Mouse (Mus musculus) 416B (cell line): ENCODE results near the gene Pkig.
A peak's percentile ranks its signal among the peaks of the same experiment; 100 is the strongest.
"Not testable (repeated sequence)": the region's sequence is repeated elsewhere in the genome, so short reads cannot be mapped to it uniquely, and the experiment has no call there.

Source experiments
- DNase-seq: peaks from one replicate; pipeline ENCODE4 v3.0.0; 2011; ENCODE audit warnings: low read depth

The Pkig gene

DNA sequence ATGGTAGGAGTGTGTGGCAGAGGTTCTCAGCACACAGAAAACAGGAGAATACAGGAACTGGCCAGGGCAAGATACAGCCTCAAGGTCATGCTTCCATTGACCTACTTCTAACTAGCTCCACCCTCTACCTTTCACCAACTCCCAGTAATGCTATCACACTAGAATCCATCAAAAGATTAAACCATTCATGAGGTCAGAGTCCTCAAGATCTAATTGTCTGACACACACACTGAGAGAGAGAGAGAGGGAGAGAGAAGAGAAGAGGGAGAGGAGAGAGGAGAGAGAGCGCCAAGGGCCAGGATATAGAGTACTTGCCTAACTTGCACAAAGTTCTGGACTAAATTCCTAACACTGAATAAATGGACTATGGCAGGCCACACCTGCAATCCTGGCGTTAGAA is 24.2 kb downstream of the Pkig start:
- DNase-seq = no peak

DNA sequence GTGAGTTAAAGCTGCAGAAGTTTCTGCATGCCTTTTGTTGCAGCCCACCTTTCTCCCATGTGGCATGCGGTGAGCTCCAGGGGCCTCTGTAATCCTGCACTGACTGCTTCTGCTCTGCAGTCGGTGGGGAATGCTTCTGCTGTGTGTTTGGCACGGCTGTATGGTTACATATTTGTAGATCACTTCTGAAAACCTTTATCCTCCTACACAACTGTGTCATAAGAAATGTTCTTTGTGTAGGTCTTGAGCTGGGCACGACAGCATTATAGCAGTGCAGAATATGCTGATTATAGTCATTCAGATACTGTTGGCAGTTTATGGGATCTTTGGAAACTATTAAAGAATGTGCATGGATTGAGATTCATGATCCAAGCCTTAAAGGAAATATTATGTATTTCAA is 27.1 kb downstream of the Pkig start:
- DNase-seq = no peak

DNA sequence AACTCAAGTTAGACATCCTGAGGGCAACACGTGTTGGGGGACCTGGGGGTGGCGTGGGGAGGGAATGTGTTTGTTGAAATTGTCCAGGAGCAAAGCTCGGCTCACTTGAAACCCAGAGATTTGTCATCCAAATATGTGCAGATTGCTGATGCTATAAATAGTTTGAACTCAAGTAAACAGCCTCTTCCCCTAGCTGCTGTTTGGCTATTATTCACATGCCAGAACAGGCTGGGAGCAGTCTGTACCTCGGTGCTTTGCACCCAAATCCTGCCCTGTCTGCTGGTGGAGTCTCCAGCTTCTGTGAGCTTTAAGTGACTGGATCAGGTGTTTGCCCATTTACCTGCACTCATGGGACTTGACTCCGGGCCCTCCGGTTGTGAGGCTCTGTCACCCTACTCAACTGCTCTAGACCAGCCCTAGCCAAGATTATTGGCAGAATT is 27.6 kb downstream of the Pkig start:
- no peak for DNase-seq

DNA sequence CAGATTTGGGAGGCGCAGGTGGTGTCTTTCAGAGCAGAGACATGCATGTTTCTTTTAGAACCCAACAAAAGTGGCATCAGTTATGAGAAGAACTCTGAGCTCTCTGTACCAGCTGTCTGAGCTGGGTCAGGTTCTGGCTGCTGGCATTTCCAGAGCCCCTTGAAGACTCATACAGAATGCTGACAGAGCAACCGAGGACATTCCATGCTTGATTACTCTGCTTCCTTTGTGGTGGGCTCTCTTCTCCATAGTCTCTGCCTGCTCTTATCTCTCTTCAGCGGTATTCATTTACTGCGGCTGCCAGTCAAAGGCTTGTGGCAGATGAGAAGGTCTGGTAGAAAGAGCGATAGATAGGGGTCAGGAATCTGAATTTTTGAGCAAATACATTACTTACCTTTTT is 28.0 kb downstream of the Pkig start:
- DNase-seq = no peak

DNA sequence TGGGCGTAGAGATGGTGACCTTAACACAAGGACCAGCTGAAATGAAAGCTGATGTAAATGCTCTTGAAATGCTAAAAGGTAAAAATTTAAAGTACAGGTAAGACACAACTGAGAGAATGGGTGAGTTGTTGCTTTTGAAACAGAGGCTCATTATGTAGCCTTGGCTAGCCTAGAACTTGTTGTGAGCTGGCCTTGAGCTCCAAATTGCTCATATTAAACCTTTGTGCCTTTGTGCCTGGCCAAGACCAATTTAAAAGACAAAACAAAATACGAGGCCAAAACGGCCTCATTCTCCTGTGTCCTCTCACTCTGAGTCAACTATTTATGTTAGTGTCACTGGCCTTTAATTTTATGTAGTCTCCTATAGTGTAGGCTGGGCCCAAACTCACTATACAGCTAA is 28.7 kb downstream of the Pkig start:
- no peak for DNase-seq

DNA sequence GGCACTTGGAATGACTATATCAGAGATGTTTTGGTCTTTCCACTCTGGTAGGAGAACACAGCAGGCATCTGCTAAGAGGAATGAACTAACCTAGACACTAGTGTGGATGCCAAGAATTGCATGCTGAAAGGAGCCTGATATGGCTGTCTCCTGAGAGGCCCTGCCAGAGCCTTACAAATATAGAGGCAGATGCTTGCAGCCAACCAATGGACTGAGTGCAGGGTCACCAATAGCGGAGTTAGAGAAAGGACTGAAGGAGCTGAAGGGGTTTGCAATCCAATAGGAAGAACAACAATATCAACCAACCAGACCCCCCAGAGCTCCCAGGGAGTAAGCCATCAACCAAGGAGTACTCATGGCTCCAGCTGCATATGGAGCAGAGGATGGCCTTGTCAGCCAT is 30.2 kb downstream of the Pkig start:
- DNase-seq = not testable (repeated sequence)

DNA sequence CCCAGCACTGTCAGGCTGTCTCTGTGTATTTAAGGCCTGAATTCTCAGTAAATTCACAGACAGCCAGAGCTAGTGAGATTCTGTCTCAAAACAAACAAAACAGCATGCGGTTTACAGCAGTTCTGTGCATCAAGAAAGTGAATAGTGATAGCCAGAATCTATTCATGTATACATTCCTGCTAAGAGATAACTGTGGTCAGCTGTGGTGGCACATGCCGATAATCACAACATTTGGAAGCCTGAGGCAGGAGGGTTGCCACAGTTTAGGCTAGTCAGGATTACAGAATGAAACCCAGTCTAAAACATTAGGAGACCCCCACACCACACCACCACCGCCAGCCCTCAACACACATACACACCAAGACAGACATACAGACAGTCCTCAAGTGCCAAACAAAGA is 31.6 kb downstream of the Pkig start:
- no peak for DNase-seq

DNA sequence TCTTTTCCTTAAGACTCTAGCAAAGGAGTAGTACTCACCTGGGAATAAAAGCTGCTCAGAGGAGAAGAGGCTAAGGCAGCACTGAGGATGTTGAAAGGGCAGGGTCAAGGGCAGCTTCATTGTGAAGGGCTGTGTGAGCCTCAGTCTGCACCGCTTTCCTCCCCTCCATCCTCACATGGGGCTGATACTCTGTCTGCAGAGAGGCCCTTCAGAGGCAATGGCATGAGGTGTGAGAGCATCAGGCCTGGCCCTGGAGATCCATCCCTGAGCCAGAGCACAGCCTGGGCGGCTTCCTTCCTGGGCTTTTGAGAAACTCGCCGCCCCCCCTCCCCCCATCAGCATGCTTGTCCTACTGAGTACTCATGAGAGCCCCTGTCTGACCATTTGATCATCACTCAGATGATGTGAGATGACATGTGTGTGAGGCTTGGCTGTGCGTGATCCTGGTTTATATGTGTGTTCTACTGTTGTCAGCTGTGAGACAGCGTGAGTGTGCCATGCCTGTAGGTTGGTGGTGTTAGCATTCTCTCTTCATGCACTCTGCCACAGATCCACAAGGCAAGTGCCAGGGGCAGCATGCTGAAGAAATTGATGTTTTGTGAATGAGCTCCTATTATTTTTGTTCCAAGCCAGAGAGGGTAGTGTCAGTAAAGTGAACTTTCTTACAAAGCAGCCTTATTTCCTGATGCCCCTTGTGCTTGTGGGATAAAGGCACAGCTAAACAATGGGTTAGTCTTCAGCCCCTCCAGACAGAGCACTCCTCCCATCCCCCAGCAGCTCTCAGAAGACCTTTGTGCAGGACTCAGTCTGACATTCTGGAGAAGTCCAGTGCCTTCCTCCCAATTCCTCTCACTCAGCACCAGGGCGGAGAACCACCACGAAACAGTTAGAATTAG is 32.5 kb downstream of the Pkig start:
- DNase-seq = no peak

DNA sequence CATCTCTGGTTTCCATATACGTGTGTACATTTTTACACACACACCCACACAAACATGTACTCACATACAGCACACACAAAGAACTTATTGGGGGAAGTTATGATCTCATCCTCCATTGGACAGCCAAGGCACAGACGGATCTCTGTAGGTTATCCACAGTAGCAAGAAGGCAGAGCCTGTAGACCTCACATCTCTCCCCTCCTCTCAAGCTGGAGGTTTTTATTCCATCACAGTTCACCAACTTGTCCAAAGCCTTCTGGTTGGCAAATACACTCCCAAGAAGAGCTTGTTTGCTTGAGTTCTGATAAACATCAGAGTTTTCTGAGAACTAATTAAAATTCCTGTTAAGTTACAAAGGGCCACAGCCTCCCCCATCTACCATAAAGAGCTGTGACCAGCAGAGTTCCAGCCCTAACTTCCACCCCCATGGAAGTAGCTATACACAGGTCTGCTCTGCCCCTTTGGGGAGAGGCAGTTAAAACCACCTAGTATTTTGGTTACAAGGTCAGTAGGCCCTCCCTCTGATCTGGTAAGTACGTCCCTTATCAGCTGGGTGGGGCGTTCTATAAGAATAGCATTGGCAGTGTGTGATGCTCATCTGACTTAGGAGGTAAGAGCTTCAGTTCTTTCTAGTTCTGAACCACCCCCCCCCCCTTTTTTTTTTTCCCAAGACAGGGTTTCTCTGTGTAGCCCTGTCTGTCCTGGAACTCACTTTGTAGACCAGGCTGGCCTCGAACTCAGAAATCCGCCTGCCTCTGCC is 33.8 kb downstream of the Pkig start:
- no peak for DNase-seq

DNA sequence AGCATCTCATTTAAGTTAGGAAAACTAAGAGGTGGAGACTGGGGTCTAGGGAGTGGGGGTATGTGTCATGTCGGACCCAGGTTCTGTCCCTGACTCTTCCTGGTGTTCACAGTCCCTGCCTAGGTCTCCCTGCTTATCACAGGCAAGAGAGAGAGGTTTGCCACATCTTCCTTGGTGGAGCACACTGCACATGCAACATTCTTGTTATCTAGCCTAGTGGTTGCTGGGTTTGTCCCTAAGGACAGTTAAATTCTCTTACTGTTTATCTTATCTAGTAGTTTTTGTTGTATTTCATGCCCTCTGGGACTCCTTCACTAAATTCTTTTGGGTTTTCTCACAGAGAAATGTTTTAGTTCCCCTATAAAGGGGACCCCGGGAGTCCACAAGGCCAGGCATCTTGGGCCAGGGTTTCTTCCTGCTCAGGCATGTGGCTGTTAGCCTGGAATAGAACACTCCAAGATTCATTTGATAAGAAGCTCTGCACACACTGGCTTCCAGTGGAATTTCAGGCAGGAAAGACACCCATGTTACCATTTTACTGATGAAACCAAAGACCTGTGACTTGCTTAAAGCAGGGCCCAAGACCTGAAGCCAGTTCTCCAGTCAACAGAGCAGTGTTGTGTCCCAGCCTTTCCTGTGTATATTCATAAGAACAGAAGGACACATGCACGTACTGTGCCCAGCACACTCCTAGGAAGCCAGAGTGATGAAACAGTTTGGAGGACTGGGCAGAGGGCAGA is 34.9 kb downstream of the Pkig start:
- no peak for DNase-seq

DNA sequence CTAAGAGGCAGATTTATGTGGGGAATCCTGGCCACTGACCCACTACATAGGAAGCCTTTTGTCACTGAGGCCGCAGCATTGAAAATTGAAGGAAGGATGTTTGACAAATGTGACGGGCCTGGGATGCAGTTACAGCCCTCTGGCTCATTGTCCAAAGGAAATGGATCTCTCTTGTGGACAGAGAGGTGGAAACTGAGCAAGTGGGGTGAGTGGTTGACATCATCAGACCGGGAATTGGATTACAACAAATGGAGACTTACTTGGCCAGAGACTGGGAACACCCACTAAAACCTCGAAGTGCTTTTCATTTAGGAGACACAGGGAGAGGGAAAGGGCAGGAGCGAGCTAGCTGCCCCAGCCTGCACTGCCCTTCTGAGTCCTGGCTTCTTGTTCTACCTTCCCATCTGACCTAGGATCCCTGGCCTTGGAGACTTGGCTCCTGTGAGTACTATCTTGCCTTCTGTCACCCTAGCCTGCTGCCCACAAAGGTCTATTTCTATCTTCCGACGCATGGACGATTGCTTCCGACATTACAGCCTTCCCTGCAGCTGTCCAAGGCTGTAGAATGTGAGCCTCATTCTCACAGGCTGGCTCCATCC is 35.6 kb downstream of the Pkig start:
- no peak for DNase-seq

DNA sequence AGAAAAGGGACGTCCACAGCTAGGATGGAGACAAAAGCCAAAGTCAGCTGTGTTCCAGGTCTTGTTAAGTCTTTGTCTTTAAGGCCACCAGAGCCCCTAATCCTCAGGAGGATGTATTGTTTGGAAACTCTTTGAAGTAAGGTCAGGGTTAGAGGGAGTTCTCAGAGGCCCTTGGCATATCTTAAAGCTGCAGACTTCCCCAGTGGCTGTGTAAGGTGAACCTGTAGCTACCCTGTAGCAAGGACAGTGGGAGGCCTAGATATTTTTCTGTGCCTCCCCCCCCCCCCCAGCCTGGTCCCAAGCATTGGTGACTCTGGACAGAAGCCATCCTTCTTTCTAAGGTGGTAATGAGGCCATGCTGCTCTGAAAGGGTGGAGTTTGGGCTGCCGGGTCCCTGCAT is 38.6 kb downstream of the Pkig start:
- DNase-seq = no peak

DNA sequence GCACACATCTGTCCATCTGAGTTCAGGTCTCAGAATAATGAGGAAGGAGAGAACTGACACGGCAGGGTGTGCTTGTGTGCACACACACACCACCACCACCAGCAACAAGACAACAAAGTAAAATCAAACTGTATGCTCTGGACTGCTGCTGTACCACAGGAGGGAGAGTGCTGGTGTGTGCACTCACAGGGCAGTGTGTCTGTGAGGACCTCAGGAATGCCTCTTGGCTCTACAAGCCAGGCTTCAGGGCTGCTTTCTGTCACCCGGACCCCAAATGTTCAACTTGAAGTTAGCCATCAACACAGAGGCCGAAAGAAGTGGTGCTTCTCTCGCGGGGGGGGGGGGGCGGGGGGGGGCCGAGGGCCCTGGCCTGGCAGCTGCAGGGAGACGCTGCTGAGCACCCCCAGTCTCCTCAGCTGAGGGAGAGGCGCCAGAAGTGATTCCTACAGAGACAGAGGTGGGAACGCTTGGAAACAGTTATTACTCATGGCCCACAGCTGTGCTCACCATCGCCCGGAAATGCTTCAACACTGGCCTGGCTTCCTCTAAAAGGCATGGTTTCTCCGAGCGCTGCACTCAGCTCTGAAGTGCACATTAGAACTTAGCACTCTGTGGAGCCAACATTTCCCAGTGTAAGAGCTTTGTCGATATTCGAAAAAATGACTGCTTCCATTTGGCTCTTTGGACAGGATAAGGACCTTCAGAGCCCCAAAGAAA is 39.7 kb downstream of the Pkig start:
- peak; percentile 35 for DNase-seq

DNA sequence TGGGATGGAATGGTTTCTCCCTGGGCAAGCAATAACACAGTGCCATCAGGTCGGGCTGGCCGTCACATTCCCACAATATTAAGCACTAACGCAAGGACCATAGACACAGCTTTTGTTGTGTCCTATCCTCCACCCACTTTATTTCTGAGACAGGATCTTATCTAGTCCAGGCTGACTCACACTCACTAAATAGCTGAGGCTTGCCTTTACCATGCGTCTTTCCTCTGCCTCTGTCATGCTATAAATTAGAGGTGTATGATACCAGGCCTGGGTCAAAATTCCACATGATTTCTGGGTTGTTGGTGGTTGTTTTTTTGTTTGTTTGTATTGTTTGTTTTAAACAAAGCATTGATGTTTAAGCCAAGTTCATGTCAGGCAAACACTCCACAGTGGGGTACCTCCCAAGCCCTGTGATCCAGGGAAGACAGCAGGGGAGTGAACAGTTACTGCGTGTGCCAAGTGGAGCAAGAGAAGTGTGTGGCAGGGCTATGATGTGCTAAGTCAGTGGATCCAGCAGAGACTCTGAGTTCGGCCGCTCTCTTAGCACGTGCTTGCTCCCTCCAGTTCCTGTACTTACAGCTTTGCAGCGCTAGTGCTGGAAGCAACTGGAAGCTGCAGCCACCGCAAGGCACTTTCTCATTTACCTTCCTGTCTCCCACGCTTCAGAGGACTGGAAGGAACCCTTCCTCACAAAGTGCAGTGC is 41.0 kb downstream of the Pkig start:
- no peak for DNase-seq

DNA sequence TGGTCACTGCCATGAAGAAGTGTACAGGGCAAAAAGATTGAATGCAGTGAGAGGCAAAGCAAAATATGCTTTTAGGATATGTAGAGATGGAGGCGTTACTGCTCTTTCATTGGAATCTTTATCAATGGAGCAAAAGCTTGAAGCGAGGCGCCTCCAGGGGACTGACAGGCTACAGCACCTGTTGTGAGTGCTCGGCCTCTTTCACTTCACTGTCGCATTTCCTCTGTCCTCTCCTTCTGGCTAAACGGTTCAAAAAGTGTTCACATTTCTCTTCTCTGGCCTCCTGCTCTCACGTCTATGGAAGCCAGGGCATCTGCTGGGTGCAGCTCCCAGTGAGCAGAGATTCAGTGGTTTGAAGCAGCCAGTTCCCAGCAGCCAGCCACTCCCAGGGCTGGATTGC is 44.2 kb downstream of the Pkig start:
- no peak for DNase-seq

DNA sequence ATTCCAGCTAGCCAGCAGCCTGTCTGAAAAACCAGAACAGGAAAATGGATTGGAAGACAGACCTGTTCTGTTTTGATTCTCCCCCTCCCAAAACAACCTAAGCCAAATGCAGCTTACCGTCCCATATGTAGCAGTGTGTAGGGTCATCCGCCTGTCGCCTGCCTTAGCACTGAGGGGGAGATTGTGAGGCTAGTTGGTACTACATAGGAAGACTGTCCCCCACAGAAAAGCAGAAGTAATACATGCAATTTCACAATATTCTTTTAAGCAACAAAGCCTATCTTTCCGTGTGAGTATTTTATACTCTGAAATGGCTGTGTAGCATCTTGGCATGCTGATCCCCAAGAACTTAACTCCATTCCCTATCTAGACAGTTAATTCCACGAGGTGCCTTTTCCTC is 44.7 kb downstream of the Pkig start:
- peak; percentile 72 for DNase-seq

DNA sequence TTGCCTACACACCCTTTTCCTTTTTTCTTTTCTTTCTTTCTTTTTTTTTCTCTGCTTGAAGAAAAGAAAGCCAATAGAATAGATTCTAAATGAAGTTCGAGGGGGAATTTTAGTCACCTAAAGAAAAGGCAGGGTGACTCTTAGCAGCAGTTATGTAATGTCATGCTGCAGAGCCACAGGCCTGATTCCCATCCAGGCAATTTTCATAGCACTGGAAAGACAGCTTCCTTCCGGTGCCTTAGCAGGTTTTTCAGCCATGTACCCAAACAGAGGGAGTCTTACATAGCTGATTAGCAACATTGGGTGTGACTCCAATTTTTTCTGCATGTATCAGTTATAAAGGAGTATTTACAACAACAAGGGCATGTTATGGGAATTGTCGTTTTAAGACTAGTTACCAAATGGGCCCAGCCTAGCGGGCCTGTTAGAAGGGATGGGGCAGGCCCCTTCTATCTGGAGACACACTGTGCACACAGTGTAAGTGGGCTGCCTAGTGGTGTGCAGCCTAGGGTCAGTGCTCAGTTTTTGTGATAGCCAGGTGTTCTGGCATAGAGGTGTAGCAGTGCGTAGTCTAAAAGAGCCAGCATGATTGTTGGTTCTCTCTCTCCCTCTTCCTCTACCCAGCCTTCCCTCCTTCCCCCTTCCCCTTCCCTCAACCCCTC is 45.5 kb downstream of the Pkig start:
- no peak for DNase-seq

DNA sequence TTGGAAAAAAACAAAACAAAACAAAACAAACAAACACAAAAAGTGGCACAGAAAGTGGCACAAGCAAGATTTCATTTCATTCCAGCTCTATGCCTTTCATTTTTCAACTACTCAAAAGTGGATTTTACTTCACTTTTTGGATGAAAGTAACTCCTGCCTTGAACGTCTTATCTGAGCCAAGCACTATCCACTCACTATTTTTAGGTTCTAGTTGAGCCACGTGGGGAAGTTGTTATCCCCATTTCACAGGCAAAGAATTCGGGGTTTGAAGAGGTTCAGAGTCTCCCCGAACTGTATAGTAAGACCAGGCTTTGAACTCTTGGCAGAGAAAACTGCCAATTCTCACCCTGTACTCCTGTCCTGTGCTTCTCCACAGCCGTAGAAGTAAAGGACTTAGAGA is 50.1 kb downstream of the Pkig start:
- no peak for DNase-seq

DNA sequence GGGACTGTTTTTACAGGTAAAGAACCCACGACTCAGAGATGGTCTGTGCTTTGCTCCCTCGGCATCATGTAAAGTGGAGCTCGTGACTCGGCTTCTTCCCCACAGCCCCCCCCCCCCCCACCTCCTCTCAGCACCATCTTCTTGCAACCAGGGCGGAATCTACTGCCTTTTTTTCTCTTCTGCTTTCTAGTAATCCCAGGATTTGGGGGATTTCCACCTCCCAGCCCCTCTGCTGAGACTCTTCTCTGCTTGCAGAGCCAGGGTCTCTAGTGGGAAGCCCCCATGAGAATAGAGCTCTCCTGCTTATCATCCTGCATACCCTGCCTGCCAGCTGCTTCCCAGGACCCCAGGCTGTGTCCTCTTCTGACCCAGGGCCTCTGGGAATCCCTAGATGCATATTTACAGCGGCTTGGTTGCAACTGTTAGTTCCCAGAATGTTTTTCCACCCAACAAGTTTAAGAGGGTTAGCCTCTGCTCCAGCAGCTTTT is 50.6 kb downstream of the Pkig start:
- DNase-seq = no peak

DNA sequence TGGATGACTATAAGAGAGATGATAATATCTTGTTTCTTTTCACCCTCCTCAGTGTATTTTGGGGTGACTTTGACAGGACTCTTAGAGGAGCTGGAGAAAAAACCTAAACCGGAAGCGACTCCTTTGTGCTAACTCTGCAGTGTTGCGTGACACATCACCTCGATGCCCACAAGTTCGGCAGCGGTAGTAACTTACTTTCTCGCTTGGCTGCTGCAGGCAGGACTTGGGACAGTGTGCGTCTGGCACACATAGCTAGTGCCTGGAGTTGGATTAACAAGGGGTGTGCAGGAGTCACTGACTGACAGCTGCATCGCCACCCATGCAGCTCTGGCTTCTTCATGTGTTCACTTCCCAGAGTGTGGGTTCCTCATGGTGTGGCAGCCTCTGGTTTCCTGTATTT is 51.8 kb downstream of the Pkig start:
- DNase-seq = peak; percentile 21
